Mouse (Mus musculus): ENCODE measurements around the gene Il5ra. TPM values are rescaled to one million over a fixed set of nuclear protein-coding genes. Genes with fewer than 3 reads are reported as not detected.

The Il5ra gene
- polyA plus RNA-seq, 1 experiment from 2014 or later: not detected

GRCm38 (mm10) chr6:106745673-106746394, 3.0 kb downstream of the Il5ra start:
- WGBS: 63% methylated on average over 7 of the region's 7 CpGs
- Histone ChIP-seq H3K27ac (ENCODE audit: low read length) (no peak overlapping the region), H3K27me3 (replicated peaks; ENCODE audit: insufficient read depth, low read length) (no peaks in the 10 kb centered on the region), H3K4me3 (ENCODE audit: low read depth, low read length) (no peak overlapping the region), H3K9ac (replicated peaks; ENCODE audit: low read depth) (no peak overlapping the region), H3K4me1 (ENCODE audit: insufficient read depth, low read depth, low read length) (no peaks in the 10 kb centered on the region), H3K4me2 (replicated peaks; ENCODE audit: low read depth, low read length) (no peak overlapping the region), H3K9me3 (ENCODE audit: low read length) (no peaks in the 10 kb centered on the region), H3K36me3 (ENCODE audit: insufficient read depth, low read length) (no peaks in the 10 kb centered on the region)
- no peak for DNase-seq (ENCODE audit: low spot score)
- ATAC-seq: no peak
- TF ChIP-seq CTCF (IDR thresholded peaks at IDR 0.05): no peak
- no peak for TF ChIP-seq EP300 (IDR thresholded peaks at IDR 0.05)

- H3K36me3 ChIP-seq (ENCODE audit: insufficient read depth, low read length): no peaks in the 10 kb centered on the region
- WGBS: 71% methylated on average over 7 of the region's 7 CpGs
- H3K27ac ChIP-seq (ENCODE audit: low read length): no peak overlapping the region
- H3K9ac ChIP-seq (replicated peaks; ENCODE audit: low read depth): no peak overlapping the region
- no peak for TF ChIP-seq EP300 (IDR thresholded peaks at IDR 0.05)
- TF ChIP-seq CTCF (IDR thresholded peaks at IDR 0.05): no peak
- no peak overlapping the region for H3K4me3 ChIP-seq (ENCODE audit: low read depth, low read length)
- ATAC-seq (no peak), DNase-seq (ENCODE audit: low spot score) (no peak)
- no peaks in the 10 kb centered on the region for H3K4me1 ChIP-seq (ENCODE audit: insufficient read depth, low read depth, low read length)
- H3K4me2 ChIP-seq (replicated peaks; ENCODE audit: low read depth, low read length): no peak overlapping the region
- no peaks in the 10 kb centered on the region for H3K27me3 ChIP-seq (replicated peaks; ENCODE audit: insufficient read depth, low read length)
- no peaks in the 10 kb centered on the region for H3K9me3 ChIP-seq (ENCODE audit: low read length)
Observed at GRCm38 (mm10) chr6:106743556-106744233, 5.1 kb downstream of the Il5ra start.

GRCm38 (mm10) chr6:106740244-106740825, 8.5 kb downstream of the Il5ra start:
- no peaks in the 10 kb centered on the region for H3K4me1 ChIP-seq (ENCODE audit: insufficient read depth, low read depth, low read length)
- no peaks in the 10 kb centered on the region for H3K27me3 ChIP-seq (replicated peaks; ENCODE audit: insufficient read depth, low read length)
- WGBS: 71% methylated on average over 1 of the region's 1 CpGs
- ATAC-seq (no peak), DNase-seq (ENCODE audit: low spot score) (no peak)
- no peaks in the 10 kb centered on the region for H3K9me3 ChIP-seq (ENCODE audit: low read length)
- H3K4me2 ChIP-seq (replicated peaks; ENCODE audit: low read depth, low read length): no peak overlapping the region
- H3K36me3 ChIP-seq (ENCODE audit: insufficient read depth, low read length): no peaks in the 10 kb centered on the region
- TF ChIP-seq CTCF (IDR thresholded peaks at IDR 0.05): no peak
- no peak for TF ChIP-seq EP300 (IDR thresholded peaks at IDR 0.05)
- no peak overlapping the region for H3K4me3 ChIP-seq (ENCODE audit: low read depth, low read length)
- no peak overlapping the region for H3K27ac ChIP-seq (ENCODE audit: low read length)
- H3K9ac ChIP-seq (replicated peaks; ENCODE audit: low read depth): no peak overlapping the region

GRCm38 (mm10) chr6:106738229-106738628, 10.6 kb downstream of the Il5ra start:
- H3K9ac ChIP-seq (replicated peaks; ENCODE audit: low read depth): no peak overlapping the region
- 69% methylated on average over 3 of the region's 3 CpGs for WGBS
- no peak for ATAC-seq

GRCm38 (mm10) chr6:106732563-106732962, 16.3 kb downstream of the Il5ra start:
- H3K4me2 ChIP-seq (replicated peaks; ENCODE audit: low read depth, low read length): no peak overlapping the region
- no peak overlapping the region for H3K4me3 ChIP-seq (ENCODE audit: low read depth, low read length)
- no peak overlapping the region for H3K9ac ChIP-seq (replicated peaks; ENCODE audit: low read depth)
- no peak overlapping the region for H3K27ac ChIP-seq (ENCODE audit: low read length)
- TF ChIP-seq EP300 (IDR thresholded peaks at IDR 0.05) (no peak), CTCF (IDR thresholded peaks at IDR 0.05) (no peak)
- WGBS: 71% methylated on average over 4 of the region's 4 CpGs
- H3K27me3 ChIP-seq (replicated peaks; ENCODE audit: insufficient read depth, low read length): no peaks in the 10 kb centered on the region
- H3K4me1 ChIP-seq (ENCODE audit: insufficient read depth, low read depth, low read length): no peaks in the 10 kb centered on the region
- DNase-seq (ENCODE audit: low spot score): no peak
- no peaks in the 10 kb centered on the region for H3K9me3 ChIP-seq (ENCODE audit: low read length)
- no peak for ATAC-seq
- H3K36me3 ChIP-seq (ENCODE audit: insufficient read depth, low read length): no peaks in the 10 kb centered on the region

More at GRCm38 (mm10) chr6:106738229-106738628, 10.6 kb downstream of the Il5ra start:
- H3K27ac ChIP-seq (ENCODE audit: low read length): no peak overlapping the region
- H3K27me3 ChIP-seq (replicated peaks; ENCODE audit: insufficient read depth, low read length): no peaks in the 10 kb centered on the region
- H3K4me1 ChIP-seq (ENCODE audit: insufficient read depth, low read depth, low read length): no peaks in the 10 kb centered on the region
- no peak overlapping the region for H3K4me3 ChIP-seq (ENCODE audit: low read depth, low read length)
- TF ChIP-seq EP300 (IDR thresholded peaks at IDR 0.05) (no peak), CTCF (IDR thresholded peaks at IDR 0.05) (no peak)
- DNase-seq (ENCODE audit: low spot score): no peak
- no peaks in the 10 kb centered on the region for H3K9me3 ChIP-seq (ENCODE audit: low read length)
- H3K4me2 ChIP-seq (replicated peaks; ENCODE audit: low read depth, low read length): no peak overlapping the region
- no peaks in the 10 kb centered on the region for H3K36me3 ChIP-seq (ENCODE audit: insufficient read depth, low read length)

GRCm38 (mm10) chr6:106729682-106730314, 19.0 kb downstream of the Il5ra start:
- no peaks in the 10 kb centered on the region for H3K4me1 ChIP-seq (ENCODE audit: insufficient read depth, low read depth, low read length)
- TF ChIP-seq CTCF (IDR thresholded peaks at IDR 0.05) (no peak), EP300 (IDR thresholded peaks at IDR 0.05) (no peak)
- H3K27me3 ChIP-seq (replicated peaks; ENCODE audit: insufficient read depth, low read length): no peaks in the 10 kb centered on the region
- H3K27ac ChIP-seq (ENCODE audit: low read length): no peak overlapping the region
- H3K36me3 ChIP-seq (ENCODE audit: insufficient read depth, low read length): no peaks in the 10 kb centered on the region
- H3K4me3 ChIP-seq (ENCODE audit: low read depth, low read length): no peak overlapping the region
- WGBS: 62% methylated on average over 4 of the region's 4 CpGs
- ATAC-seq (no peak), DNase-seq (ENCODE audit: low spot score) (no peak)
- no peak overlapping the region for H3K9ac ChIP-seq (replicated peaks; ENCODE audit: low read depth)
- H3K9me3 ChIP-seq (ENCODE audit: low read length): no peaks in the 10 kb centered on the region
- H3K4me2 ChIP-seq (replicated peaks; ENCODE audit: low read depth, low read length): no peak overlapping the region
